Mouse (Mus musculus): ENCODE data around the gene Gm11562.

DNA sequence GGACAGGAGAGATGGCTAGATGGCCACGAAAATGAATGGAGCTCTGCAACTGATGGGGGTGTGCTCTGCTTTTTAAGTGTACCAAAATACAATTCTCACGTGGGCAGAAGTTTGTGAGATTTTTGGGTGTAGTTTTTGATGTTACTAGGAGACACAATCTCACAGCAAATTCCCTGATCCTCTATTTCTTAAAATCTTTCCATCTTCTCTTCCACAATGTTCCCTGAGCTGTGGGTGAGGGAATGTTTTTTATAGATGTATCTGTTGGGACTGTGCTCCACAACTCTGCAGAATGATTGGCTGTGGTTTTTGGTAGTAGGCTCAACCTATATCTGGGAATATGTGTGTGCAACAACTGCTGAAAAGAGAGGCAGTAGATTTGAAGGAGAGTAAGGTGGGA lies 13.1 kb upstream of the Gm11562 start:
- TF ChIP-seq CTCF (IDR thresholded peaks at IDR 0.05; ENCODE audit: low read depth, low read length) (no peak), POLR2A (IDR thresholded peaks at IDR 0.05; ENCODE audit: insufficient read depth, low read length) (no peak), EP300 (IDR thresholded peaks at IDR 0.05; ENCODE audit: insufficient read depth, low read depth, low read length) (no peak)

Data from ES-Bruce4 (cell line).